Mouse (Mus musculus): ENCODE results near the gene Wdr43. TPM values are rescaled to one million over a fixed set of nuclear protein-coding genes. Genes with fewer than 3 reads are reported as not detected.

Wdr43 gene
- polyA plus RNA-seq, 1 experiment from 2014 or later: 22.8 TPM

DNA sequence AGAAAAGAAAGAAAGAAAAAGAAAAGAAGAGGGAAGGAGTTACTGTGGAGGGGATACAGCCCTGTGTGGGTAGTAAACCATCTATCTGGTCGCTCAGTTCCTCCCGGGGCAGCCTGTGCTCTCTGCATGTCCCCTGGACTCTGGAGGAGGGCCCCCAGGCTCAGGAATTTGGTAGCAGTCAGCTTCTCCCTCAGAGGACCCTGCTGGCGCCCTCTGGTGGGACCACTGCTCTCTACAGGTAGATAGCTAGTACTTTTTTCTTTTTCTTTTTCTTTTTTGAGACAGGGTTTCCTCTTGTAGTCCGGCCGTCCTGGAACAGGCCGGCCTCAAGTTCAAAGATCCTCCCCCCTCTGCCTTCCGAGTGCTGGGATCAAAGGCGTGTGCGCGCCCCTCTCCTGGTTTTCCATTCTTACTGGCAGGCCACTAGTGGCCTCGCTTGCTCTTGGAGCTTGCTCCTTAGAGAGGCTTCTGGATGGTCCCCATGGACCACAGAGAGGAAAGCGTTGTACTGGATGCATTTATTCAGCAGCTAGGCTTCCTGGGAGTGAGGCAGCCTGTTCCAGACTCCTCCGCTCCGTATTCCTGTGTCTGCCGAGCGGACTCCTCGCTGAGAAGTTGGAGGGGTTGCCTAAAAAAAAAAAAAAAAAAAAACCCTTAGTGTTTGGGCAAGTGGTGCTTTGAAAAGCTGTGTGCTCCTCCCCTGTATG lies 56.3 kb downstream of the Wdr43 start:
- ATAC-seq: no peak
- H3K4me2 ChIP-seq (replicated peaks; ENCODE audit: low read depth): no peak overlapping the region

DNA sequence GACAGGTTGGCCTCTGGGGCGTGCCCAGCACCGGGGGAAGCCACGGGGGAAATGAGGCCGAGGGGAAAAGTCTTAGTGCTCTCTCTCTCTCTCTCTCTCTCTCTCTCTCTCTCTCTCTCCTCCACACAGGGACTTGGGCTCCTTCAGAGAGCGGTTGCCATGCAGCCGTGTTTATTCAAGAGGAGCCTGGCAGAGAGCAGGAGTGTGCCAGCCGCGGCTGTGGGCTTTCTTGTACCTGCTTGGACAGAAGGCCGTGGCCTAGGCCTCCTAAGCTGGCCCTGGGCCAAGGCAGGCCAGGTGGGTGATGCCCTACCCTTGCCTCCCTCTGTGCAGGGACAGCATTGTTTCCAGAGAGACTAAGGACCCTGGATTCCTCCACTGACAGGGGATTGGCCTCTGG lies 57.4 kb downstream of the Wdr43 start, which contains the start of gene Togaram2:
TSS of gene Togaram2 (plus strand) at position 170 of the 400 bp plus-strand sequence.
- H3K9ac ChIP-seq (ENCODE audit: low read depth, low read length): no peak within 1 kb of the TSS
- WGBS: 35% methylated on average over 8 of the region's 9 CpGs

More for the DNA sequence above, 56.3 kb downstream of the Wdr43 start:
- Histone ChIP-seq H3K4me1 (replicated peaks; ENCODE audit: control insufficient read depth, insufficient read depth, low read length) (no peaks in the 10 kb centered on the region), H3K4me3 (ENCODE audit: low read depth, low read length) (no peak overlapping the region), H3K27me3 (replicated peaks; ENCODE audit: control insufficient read depth, insufficient read depth, low read length) (no peaks in the 10 kb centered on the region), H3K9me3 (ENCODE audit: control insufficient read depth) (no peaks in the 10 kb centered on the region; the same call in 1 of the 2 replicates), H3K36me3 (ENCODE audit: control insufficient read depth, insufficient read depth) (no peaks in the 10 kb centered on the region), H3K27ac (ENCODE audit: low read depth, low read length) (no peak overlapping the region), H3K9ac (ENCODE audit: low read depth, low read length) (no peak overlapping the region)
- WGBS: 62% methylated on average over 17 of the region's 17 CpGs
- peak; percentile 68 for TF ChIP-seq CTCF (IDR thresholded peaks at IDR 0.05; ENCODE audit: low read depth)

DNA sequence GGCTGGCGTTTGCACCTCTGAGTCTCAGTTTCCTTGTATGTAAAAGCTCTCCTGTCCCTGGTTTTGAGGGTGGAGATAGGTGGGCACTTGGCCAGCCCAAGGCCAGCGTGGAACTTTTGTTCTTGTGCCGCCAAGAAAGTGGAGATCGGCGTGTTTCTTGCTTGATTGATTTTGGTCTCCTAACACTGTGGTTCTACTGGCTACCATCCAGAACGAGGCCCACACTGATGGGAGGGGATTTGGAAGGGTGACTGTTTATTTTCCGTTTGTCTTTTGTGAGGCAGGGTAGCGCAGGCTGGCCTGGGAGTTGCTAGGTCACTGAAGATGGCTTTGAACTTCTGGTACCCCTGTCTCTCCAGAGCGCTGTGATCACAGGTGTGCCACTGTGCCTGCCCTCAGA lies 58.2 kb downstream of the Wdr43 start:
- no peak overlapping the region for H3K4me3 ChIP-seq (ENCODE audit: low read depth, low read length)
- H3K27ac ChIP-seq (ENCODE audit: low read depth, low read length): no peak overlapping the region
- H3K9me3 ChIP-seq (ENCODE audit: control insufficient read depth): no peaks in the 10 kb centered on the region
- no peaks in the 10 kb centered on the region for H3K27me3 ChIP-seq (replicated peaks; ENCODE audit: control insufficient read depth, insufficient read depth, low read length)
- no peak overlapping the region for H3K9ac ChIP-seq (ENCODE audit: low read depth, low read length)
- TF ChIP-seq CTCF (IDR thresholded peaks at IDR 0.05; ENCODE audit: low read depth): no peak
- 66% methylated on average over 9 of the region's 9 CpGs for WGBS
- no peak overlapping the region for H3K4me2 ChIP-seq (replicated peaks; ENCODE audit: low read depth)
- no peaks in the 10 kb centered on the region for H3K36me3 ChIP-seq (ENCODE audit: control insufficient read depth, insufficient read depth)
- ATAC-seq: no peak
- no peaks in the 10 kb centered on the region for H3K4me1 ChIP-seq (replicated peaks; ENCODE audit: control insufficient read depth, insufficient read depth, low read length)

More for the DNA sequence above, 57.4 kb downstream of the Wdr43 start, which contains the start of gene Togaram2:
- no peak for ATAC-seq
- H3K4me2 ChIP-seq (replicated peaks; ENCODE audit: low read depth): no peak within 1 kb of the TSS
- H3K27ac ChIP-seq (ENCODE audit: low read depth, low read length): no peak within 1 kb of the TSS
- H3K27me3 ChIP-seq (replicated peaks; ENCODE audit: control insufficient read depth, insufficient read depth, low read length): no peaks in the 10 kb centered on the region
- no peak within 1 kb of the TSS for H3K4me3 ChIP-seq (ENCODE audit: low read depth, low read length)
- H3K36me3 ChIP-seq (ENCODE audit: control insufficient read depth, insufficient read depth): no peaks in the 10 kb centered on the region
- H3K9me3 ChIP-seq (ENCODE audit: control insufficient read depth): no peaks in the 10 kb centered on the region; the same call in 1 of the 2 replicates
- no peaks in the 10 kb centered on the region for H3K4me1 ChIP-seq (replicated peaks; ENCODE audit: control insufficient read depth, insufficient read depth, low read length)
- TF ChIP-seq CTCF (IDR thresholded peaks at IDR 0.05; ENCODE audit: low read depth): no peak

DNA sequence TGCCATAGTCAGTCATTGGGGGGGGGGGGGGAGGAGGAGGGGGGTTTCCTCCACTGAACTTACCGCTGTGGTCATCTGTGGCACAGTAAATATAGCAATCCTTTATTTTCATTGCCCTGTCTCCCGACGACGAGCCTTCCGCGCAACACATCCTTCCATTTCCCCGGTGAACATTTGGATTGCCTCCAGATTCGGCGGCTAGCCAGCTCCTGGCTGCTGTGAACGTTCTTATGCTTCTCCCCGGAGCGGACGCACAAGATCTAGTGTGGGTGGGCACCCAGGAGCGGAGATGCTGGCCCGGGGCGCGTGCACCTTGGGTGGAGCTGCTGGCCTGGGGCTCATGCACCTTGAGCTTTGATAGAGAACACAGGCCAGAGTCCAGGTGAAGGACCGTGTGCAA lies 59.2 kb downstream of the Wdr43 start:
- 84% methylated on average over 18 of the region's 18 CpGs for WGBS
- H3K36me3 ChIP-seq (ENCODE audit: control insufficient read depth, insufficient read depth): no peaks in the 10 kb centered on the region
- H3K4me3 ChIP-seq (ENCODE audit: low read depth, low read length): no peak overlapping the region
- H3K4me2 ChIP-seq (replicated peaks; ENCODE audit: low read depth): no peak overlapping the region
- H3K4me1 ChIP-seq (replicated peaks; ENCODE audit: control insufficient read depth, insufficient read depth, low read length): no peaks in the 10 kb centered on the region
- no peaks in the 10 kb centered on the region for H3K27me3 ChIP-seq (replicated peaks; ENCODE audit: control insufficient read depth, insufficient read depth, low read length)
- no peak for TF ChIP-seq CTCF (IDR thresholded peaks at IDR 0.05; ENCODE audit: low read depth)
- H3K27ac ChIP-seq (ENCODE audit: low read depth, low read length): no peak overlapping the region
- no peak overlapping the region for H3K9ac ChIP-seq (ENCODE audit: low read depth, low read length)
- ATAC-seq: no peak
- H3K9me3 ChIP-seq (ENCODE audit: control insufficient read depth): no peaks in the 10 kb centered on the region

DNA sequence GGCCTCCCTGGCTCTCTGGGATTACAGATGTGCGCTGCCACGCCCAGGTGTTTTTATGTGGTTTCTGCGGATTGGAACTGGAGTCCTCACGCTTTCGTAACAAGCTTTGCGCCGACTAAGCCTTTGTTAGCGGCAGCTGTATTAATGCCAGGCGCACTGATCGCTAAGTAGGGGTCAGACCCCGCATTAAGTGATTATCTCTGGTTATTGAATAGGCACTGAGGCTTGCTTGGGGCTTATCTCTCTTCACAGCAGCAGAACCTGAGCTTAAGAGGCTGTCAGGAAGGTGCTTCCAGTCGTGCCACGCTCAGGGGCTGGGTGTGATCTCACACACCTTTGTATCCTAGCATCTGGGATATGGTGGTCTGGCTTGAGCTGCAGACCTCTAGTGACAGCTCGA lies 66.0 kb downstream of the Wdr43 start:
- Histone ChIP-seq H3K27ac (ENCODE audit: low read depth, low read length) (no peak overlapping the region), H3K27me3 (replicated peaks; ENCODE audit: control insufficient read depth, insufficient read depth, low read length) (no peaks in the 10 kb centered on the region), H3K9me3 (ENCODE audit: control insufficient read depth) (no peaks in the 10 kb centered on the region), H3K4me3 (ENCODE audit: low read depth, low read length) (no peak overlapping the region), H3K4me1 (replicated peaks; ENCODE audit: control insufficient read depth, insufficient read depth, low read length) (no peaks in the 10 kb centered on the region), H3K9ac (ENCODE audit: low read depth, low read length) (no peak overlapping the region), H3K4me2 (replicated peaks; ENCODE audit: low read depth) (no peak overlapping the region), H3K36me3 (ENCODE audit: control insufficient read depth, insufficient read depth) (no peaks in the 10 kb centered on the region)
- ATAC-seq: no peak
- 72% methylated on average over 14 of the region's 14 CpGs for WGBS
- TF ChIP-seq CTCF (IDR thresholded peaks at IDR 0.05; ENCODE audit: low read depth): no peak

DNA sequence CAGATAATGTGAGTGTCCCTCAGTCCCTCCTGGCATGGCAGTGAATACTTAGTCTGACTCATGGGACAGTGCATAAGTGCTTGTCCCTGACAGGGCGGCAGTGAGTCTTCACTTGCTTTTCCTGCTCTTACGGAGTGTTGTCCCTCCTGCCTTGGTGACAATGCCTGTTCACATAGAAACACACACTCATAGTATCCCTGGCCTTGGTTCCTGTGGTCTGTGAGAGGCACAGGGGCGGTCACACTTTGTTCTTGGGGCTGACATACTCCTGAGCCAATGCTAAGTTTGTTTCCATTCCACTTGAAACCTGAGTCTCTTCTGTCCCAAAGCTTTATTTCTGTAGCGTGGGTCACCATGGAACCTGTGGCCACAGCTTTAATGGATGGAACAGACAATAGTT lies 66.7 kb downstream of the Wdr43 start:
- no peak overlapping the region for H3K4me3 ChIP-seq (ENCODE audit: low read depth, low read length)
- no peak overlapping the region for H3K27ac ChIP-seq (ENCODE audit: low read depth, low read length)
- no peak for TF ChIP-seq CTCF (IDR thresholded peaks at IDR 0.05; ENCODE audit: low read depth)
- no peak overlapping the region for H3K9ac ChIP-seq (ENCODE audit: low read depth, low read length)
- no peaks in the 10 kb centered on the region for H3K27me3 ChIP-seq (replicated peaks; ENCODE audit: control insufficient read depth, insufficient read depth, low read length)
- no peaks in the 10 kb centered on the region for H3K9me3 ChIP-seq (ENCODE audit: control insufficient read depth)
- H3K4me1 ChIP-seq (replicated peaks; ENCODE audit: control insufficient read depth, insufficient read depth, low read length): no peaks in the 10 kb centered on the region
- H3K36me3 ChIP-seq (ENCODE audit: control insufficient read depth, insufficient read depth): no peaks in the 10 kb centered on the region
- H3K4me2 ChIP-seq (replicated peaks; ENCODE audit: low read depth): no peak overlapping the region
- WGBS: 91% methylated on average over 4 of the region's 4 CpGs
- ATAC-seq: no peak
